Mouse (Mus musculus) forebrain, embryonic 12.5 days (tissue): Measurements from ENCODE around the gene Dnajc16. TPM values are rescaled to one million over a fixed set of nuclear protein-coding genes. Genes with fewer than 3 reads are reported as not detected.

Source experiments
- ATAC-seq: fragments of 200-750 bp; cut with Nextera tagmentation; 2 replicates; pipeline ENCODE4 v1.8.0; 2017; ENCODE audit warnings: moderate TSS enrichment; ENCODE audit not compliant: low FRiP score
- H3K27ac ChIP-seq: fragments of 300-500 bp; sonication (generic); 2 replicates; pipeline ENCODE4 v1.5.1; 2016; ENCODE audit warnings: mild to moderate bottlenecking
- H3K27me3 ChIP-seq: fragments of 300-500 bp; sonication (generic); 2 replicates; pipeline ENCODE4 v1.6.1; 2016; ENCODE audit warnings: mild to moderate bottlenecking
- H3K36me3 ChIP-seq: fragments of 300-500 bp; sonication (generic); replicated peaks from 2 replicates; pipeline ENCODE4 v1.6.1; 2016; ENCODE audit warnings: mild to moderate bottlenecking
- H3K4me1 ChIP-seq: fragments of 300-500 bp; sonication (generic); 2 replicates; pipeline ENCODE4 v1.6.1; 2016
- H3K4me2 ChIP-seq: fragments of 300-500 bp; sonication (generic); 2 replicates; pipeline ENCODE4 v1.6.1; 2016; ENCODE audit warnings: mild to moderate bottlenecking, moderate library complexity
- H3K4me3 ChIP-seq: fragments of 300-500 bp; sonication (generic); replicated peaks from 2 replicates; pipeline ENCODE4 v1.5.1; 2016; ENCODE audit warnings: mild to moderate bottlenecking
- H3K9ac ChIP-seq: fragments of 300-500 bp; sonication (generic); 2 replicates; pipeline ENCODE4 v1.6.1; 2016; ENCODE audit warnings: mild to moderate bottlenecking
- H3K9me3 ChIP-seq: fragments of 300-500 bp; sonication (generic); 2 replicates; pipeline ENCODE4 v1.6.1; 2016
- WGBS: fragments of 180-500 bp; shearing (Covaris S2); methylation state at CpG from one replicate; pipeline ENCODE4 v1.1.7; 2016; 5-methylcytosine and 5-hydroxymethylcytosine counted together
- polyA plus RNA-seq: library from polyadenylated mRNA; unstranded; fragments of >200 nt; fragmentation: Nextera tagmentation; extraction: Ambion mirVana; gene quantifications from 2 replicates; pipeline ENCODE4 v1.2.1, GENCODE M21; 2016

Dnajc16 gene
- polyA plus RNA-seq, 1 experiment from 2014 or later = 6.7 TPM

- Histone ChIP-seq H3K4me3 (no peak overlapping the region), H3K4me2 (no peak overlapping the region), H3K27ac (no peak overlapping the region), H3K36me3 (no peaks in the 10 kb centered on the region), H3K27me3 (peaks cover 10% of the 10 kb centered on the region), H3K4me1 (peaks cover 9% of the 10 kb centered on the region), H3K9me3 (no peaks in the 10 kb centered on the region), H3K9ac (no peak overlapping the region)
- WGBS = 83% methylated on average over 5 of the region's 5 CpGs
- no peak for ATAC-seq
These were observed 59.0 kb downstream of the Dnajc16 start for GRCm38 (mm10) chr4:141731766-141732165.

DNA sequence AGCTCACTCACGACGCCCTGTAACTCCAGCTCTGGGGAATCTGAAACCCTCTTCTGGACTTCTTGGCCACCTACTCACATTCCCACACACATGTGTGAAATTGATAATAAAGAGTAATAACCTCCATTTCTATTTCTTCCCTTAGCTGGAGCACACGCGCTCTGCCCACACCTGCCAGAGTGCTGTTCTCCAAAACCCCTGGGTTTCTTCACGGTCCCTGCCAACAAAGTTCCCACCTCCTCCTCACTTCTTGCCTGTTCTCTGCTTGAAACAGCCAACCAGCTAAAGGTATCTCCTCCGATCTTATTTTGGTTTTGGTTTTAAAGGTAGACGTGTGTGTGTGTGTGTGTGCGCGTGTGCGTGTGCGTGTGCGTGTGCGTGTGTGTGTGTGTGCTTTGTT, 60.3 kb downstream of the Dnajc16 start:
- H3K36me3 ChIP-seq = no peaks in the 10 kb centered on the region
- no peak overlapping the region for H3K27ac ChIP-seq
- no peak for ATAC-seq
- H3K27me3 ChIP-seq = peaks cover 12% of the 10 kb centered on the region
- no peak overlapping the region for H3K9ac ChIP-seq
- H3K9me3 ChIP-seq = no peaks in the 10 kb centered on the region
- peaks cover 9% of the 10 kb centered on the region for H3K4me1 ChIP-seq
- 90% methylated on average over 13 of the region's 13 CpGs for WGBS
- no peak overlapping the region for H3K4me2 ChIP-seq
- H3K4me3 ChIP-seq = no peak overlapping the region

GRCm38 (mm10) chr4:141729266-141729665, 61.5 kb downstream of the Dnajc16 start:
- H3K27me3 ChIP-seq = peaks cover 20% of the 10 kb centered on the region
- no peaks in the 10 kb centered on the region for H3K36me3 ChIP-seq
- no peak overlapping the region for H3K27ac ChIP-seq
- H3K4me3 ChIP-seq = no peak overlapping the region
- 73% methylated on average over 3 of the region's 3 CpGs for WGBS
- no peak for ATAC-seq
- H3K4me2 ChIP-seq = no peak overlapping the region
- no peak overlapping the region for H3K9ac ChIP-seq
- H3K4me1 ChIP-seq = 0 out of 2 replicates have a peak, but pooled peaks cover 1% of the 10 kb centered on the region
- no peaks in the 10 kb centered on the region for H3K9me3 ChIP-seq

- peaks cover 27% of the 10 kb centered on the region for H3K4me1 ChIP-seq
- no peak overlapping the region for H3K27ac ChIP-seq
- WGBS = 72% methylated on average over 3 of the region's 3 CpGs
- ATAC-seq = no peak
- H3K9me3 ChIP-seq = no peaks in the 10 kb centered on the region
- H3K4me3 ChIP-seq = no peak overlapping the region
- no peak overlapping the region for H3K9ac ChIP-seq
- peaks cover 19% of the 10 kb centered on the region for H3K27me3 ChIP-seq
- H3K36me3 ChIP-seq = no peaks in the 10 kb centered on the region
- H3K4me2 ChIP-seq = no peak overlapping the region
These were observed 65.0 kb downstream of the Dnajc16 start for GRCm38 (mm10) chr4:141725738-141726137.

DNA sequence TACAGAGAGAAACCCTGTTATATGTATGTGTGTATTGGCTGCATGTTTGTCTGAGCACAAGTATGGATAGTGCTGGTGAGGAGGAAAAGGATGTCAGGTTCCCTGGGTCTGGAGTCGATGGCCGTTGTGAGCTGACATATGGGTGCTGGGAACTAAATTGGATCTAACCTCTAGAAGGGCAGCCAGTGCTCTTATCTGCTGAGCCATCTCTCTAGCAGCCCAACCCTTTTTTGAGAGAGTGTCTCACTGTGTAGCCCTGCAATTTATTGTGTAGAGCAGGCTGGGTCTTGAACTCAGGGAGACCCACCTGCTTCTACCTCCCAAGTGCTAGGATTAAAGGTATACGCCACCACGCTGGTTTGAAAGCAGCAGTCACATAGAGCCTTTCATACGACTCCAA, 65.5 kb downstream of the Dnajc16 start:
- H3K9me3 ChIP-seq = no peaks in the 10 kb centered on the region
- peaks cover 15% of the 10 kb centered on the region for H3K27me3 ChIP-seq
- peaks cover 3% of the 10 kb centered on the region; the same call in 1 of the 2 replicates for H3K36me3 ChIP-seq
- H3K9ac ChIP-seq = no peak overlapping the region
- H3K4me2 ChIP-seq = no peak overlapping the region
- WGBS = 76% methylated on average over 5 of the region's 5 CpGs
- no peak for ATAC-seq
- H3K4me1 ChIP-seq = peaks cover 28% of the 10 kb centered on the region
- no peak overlapping the region for H3K4me3 ChIP-seq
- no peak overlapping the region for H3K27ac ChIP-seq

DNA sequence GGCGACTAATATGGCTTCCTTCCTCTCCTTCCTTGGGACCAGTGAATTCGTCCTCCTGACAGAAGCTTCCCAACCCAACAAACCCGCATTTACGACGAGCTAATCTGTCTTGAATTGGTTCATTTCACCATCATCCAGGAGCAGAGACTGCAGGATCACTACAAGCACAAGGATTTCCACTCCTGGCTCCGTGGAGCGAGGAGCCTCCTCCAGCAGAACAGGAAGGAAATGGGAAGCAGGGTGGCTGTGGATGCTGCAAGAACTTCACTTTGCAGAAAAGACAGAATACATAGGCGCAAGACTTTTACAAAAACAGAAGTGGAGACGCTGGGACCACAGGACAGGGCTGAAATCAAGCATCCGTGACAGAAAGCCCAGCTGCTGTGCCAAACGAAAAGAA, 66.1 kb downstream of the Dnajc16 start:
- no peak for ATAC-seq
- H3K36me3 ChIP-seq = peaks cover 8% of the 10 kb centered on the region; the same call in 1 of the 2 replicates
- peaks cover 28% of the 10 kb centered on the region for H3K4me1 ChIP-seq
- H3K9me3 ChIP-seq = no peaks in the 10 kb centered on the region
- H3K4me3 ChIP-seq = no peak overlapping the region
- H3K4me2 ChIP-seq = no peak overlapping the region
- no peak overlapping the region for H3K9ac ChIP-seq
- H3K27ac ChIP-seq = no peak overlapping the region
- peaks cover 13% of the 10 kb centered on the region; the same call in 1 of the 2 replicates for H3K27me3 ChIP-seq
- WGBS = 77% methylated on average over 11 of the region's 11 CpGs

- Histone ChIP-seq H3K4me2 (peak overlapping the region; percentile 83), H3K4me3 (peak overlapping the region; percentile 100), H3K27me3 (peaks cover 13% of the 10 kb centered on the region; the same call in 1 of the 2 replicates), H3K36me3 (peaks cover 8% of the 10 kb centered on the region; the same call in 1 of the 2 replicates), H3K4me1 (peaks cover 28% of the 10 kb centered on the region), H3K9me3 (no peaks in the 10 kb centered on the region), H3K9ac (peak overlapping the region; percentile 97), H3K27ac (no peak overlapping the region)
- ATAC-seq = peak; percentile 70
- WGBS = 11% methylated on average over 13 of the region's 13 CpGs
These were observed 67.1 kb downstream of the Dnajc16 start for GRCm38 (mm10) chr4:141723673-141724068.

- H3K27me3 ChIP-seq = peaks cover 13% of the 10 kb centered on the region; the same call in 1 of the 2 replicates
- peak; percentile 95 for ATAC-seq
- H3K4me3 ChIP-seq = peak within 1 kb of the TSS; percentile 100
- peaks cover 8% of the 10 kb centered on the region; the same call in 1 of the 2 replicates for H3K36me3 ChIP-seq
- H3K9me3 ChIP-seq = no peaks in the 10 kb centered on the region
- WGBS = under 1% methylated on average over 87 of the region's 105 CpGs
- peak within 1 kb of the TSS; percentile 97 for H3K9ac ChIP-seq
- H3K27ac ChIP-seq = peak within 1 kb of the TSS; percentile 90
- peaks cover 28% of the 10 kb centered on the region for H3K4me1 ChIP-seq
- peak within 1 kb of the TSS; percentile 83 for H3K4me2 ChIP-seq
These were observed 67.7 kb downstream of the Dnajc16 start, which contains the start of gene Ddi2 for GRCm38 (mm10) chr4:141722731-141723672. Gene Ddi2 (minus strand): TSS chr4:141723419.

- Histone ChIP-seq H3K4me2 (peak overlapping the region; percentile 83), H3K36me3 (peaks cover 12% of the 10 kb centered on the region; the same call in 1 of the 2 replicates), H3K4me3 (peak overlapping the region; percentile 100), H3K27ac (no peak overlapping the region), H3K9me3 (no peaks in the 10 kb centered on the region), H3K9ac (peak overlapping the region; percentile 97), H3K4me1 (peaks cover 28% of the 10 kb centered on the region), H3K27me3 (0 out of 2 replicates have a peak, but pooled peaks cover 11% of the 10 kb centered on the region)
- no peak for ATAC-seq
- WGBS = 87% methylated on average over 6 of the region's 6 CpGs
These were observed 68.8 kb downstream of the Dnajc16 start for GRCm38 (mm10) chr4:141721961-141722360.

DNA sequence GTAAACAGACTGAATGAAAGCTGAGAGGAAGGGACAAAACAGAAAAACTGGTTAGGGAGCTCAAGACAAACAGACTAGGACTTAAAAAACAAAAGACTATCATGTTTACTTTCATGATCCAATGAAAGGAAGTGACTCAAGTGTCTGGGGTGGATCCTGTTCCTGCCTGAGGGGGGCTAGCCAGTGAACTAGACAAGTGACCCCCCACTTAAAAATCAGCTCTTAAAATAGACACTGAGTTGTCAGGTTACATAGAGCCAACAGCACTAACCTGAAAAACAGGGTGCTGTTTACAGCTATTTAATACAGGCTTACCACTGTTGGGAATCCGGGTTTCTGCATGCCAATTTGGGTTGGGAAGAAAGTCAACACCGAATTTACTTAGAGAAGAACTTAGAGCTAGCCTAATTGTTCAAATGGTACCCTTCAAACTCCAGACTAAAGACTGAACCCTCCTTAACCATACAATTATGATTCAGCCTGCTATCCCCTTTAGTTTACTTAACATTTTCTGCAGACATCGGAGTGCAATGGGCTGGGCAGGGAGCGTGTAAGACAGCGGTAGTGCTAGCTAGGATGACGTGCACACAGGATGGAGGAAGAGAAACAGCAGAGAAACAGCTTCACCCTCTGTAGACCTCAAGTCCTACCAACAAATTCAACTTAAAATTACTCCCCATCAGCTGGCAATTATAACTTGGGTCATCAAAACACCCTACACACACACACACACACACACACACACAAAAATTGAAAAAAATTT, 69.8 kb downstream of the Dnajc16 start:
- H3K27me3 ChIP-seq = 0 out of 2 replicates have a peak, but pooled peaks cover 11% of the 10 kb centered on the region
- peaks cover 18% of the 10 kb centered on the region; the same call in 1 of the 2 replicates for H3K36me3 ChIP-seq
- 88% methylated on average over 6 of the region's 6 CpGs for whole genome bisulfite sequencing
- peaks cover 28% of the 10 kb centered on the region for H3K4me1 ChIP-seq
- H3K4me3 ChIP-seq = no peak overlapping the region
- H3K9me3 ChIP-seq = no peaks in the 10 kb centered on the region
- H3K27ac ChIP-seq = no peak overlapping the region
- ATAC-seq = no peak
- no peak overlapping the region for H3K9ac ChIP-seq
- peak overlapping the region; percentile 13; the same call in 1 of the 2 replicates for H3K4me2 ChIP-seq

GRCm38 (mm10) chr4:141719304-141719703, 71.4 kb downstream of the Dnajc16 start:
- Histone ChIP-seq H3K9ac (no peak overlapping the region), H3K27me3 (no peaks in the 10 kb centered on the region), H3K4me1 (peaks cover 28% of the 10 kb centered on the region), H3K9me3 (no peaks in the 10 kb centered on the region), H3K27ac (no peak overlapping the region), H3K36me3 (peaks cover 18% of the 10 kb centered on the region; the same call in 1 of the 2 replicates), H3K4me2 (no peak overlapping the region), H3K4me3 (no peak overlapping the region)
- ATAC-seq = no peak
- WGBS = 87% methylated on average over 1 of the region's 1 CpGs

DNA sequence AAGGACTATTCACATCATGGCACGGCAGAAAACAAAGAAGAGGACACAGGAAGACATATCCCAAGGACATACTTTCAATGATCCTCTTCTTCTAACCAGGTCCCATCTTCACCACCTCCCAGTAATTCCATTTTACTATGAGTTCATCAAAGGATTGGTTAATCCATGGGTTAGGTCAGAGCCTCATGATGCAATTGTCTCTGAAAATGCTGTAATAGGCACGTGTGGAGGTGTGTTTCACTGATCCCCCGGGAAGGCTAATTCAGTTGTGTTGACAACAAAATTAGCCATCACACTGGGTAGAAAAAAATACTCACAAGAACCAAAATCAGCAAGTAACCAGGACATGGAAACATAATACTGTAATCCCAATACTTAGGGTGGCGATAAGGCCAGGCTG, 73.1 kb downstream of the Dnajc16 start:
- H3K4me3 ChIP-seq = no peak overlapping the region
- H3K27me3 ChIP-seq = no peaks in the 10 kb centered on the region
- ATAC-seq = no peak
- H3K36me3 ChIP-seq = peaks cover 26% of the 10 kb centered on the region
- no peaks in the 10 kb centered on the region for H3K9me3 ChIP-seq
- 86% methylated on average over 4 of the region's 4 CpGs for WGBS
- H3K27ac ChIP-seq = no peak overlapping the region
- no peak overlapping the region for H3K4me2 ChIP-seq
- H3K9ac ChIP-seq = no peak overlapping the region
- H3K4me1 ChIP-seq = peaks cover 19% of the 10 kb centered on the region
